Mouse (Mus musculus): ENCODE measurements around the gene Pds5b. TPM values are rescaled to one million over a fixed set of nuclear protein-coding genes. Genes with fewer than 3 reads are reported as not detected.
A peak's percentile ranks its signal among the peaks of the same experiment; 100 is the strongest.
"Not testable (repeated sequence)": the region's sequence is repeated elsewhere in the genome, so short reads cannot be mapped to it uniquely, and the experiment has no call there.

Pds5b gene
- 59.5 and 76.9 TPM in 2 replicates for total RNA-seq (2017)

DNA sequence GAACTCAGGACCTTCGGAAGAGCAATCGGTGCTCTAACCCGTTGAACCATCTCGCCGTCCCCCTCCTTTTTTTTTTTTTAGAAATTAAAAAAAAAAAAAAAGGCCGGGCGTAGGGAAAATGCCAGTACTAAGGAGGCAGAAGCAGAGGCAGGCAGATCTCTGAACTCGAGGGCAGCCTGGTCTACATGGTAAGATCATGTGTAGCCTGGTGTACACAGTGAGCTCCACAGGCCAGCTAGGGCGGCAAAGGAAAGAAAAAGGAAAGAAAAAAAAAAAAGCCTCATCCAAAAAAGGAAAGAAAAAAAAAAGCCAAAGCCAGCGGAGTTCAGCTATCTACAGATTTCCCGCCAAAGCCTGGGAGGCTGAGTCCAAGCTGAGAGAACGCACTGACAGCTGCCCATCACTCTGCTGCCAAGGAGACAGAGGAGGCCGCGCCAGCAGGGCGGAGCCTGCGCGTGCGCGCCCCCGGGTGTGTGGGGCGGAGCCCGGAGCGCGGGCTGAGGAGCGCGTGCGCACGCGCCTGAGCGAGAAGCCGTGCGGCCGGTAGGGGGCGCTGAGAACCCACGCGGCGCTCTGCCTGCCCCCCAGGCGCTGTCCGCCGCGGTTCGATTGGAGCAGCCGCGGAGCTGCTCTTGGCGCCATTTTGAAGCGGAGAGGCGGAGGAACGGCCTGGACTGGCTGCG lies at the start of gene Pds5b:
TSS of gene Pds5b (plus strand) at position 587 of the 683 bp plus-strand sequence.
- ATAC-seq (replicated peaks; ENCODE audit: low read depth, poor library complexity, severe bottlenecking): peak; percentile 89

- no peak for ATAC-seq (replicated peaks; ENCODE audit: low read depth, poor library complexity, severe bottlenecking)
These were observed 48.0 kb upstream of the Pds5b start for GRCm38 (mm10) chr5:150625528-150625927.

- no peak for ATAC-seq (replicated peaks; ENCODE audit: low read depth, poor library complexity, severe bottlenecking)
These were observed 44.3 kb upstream of the Pds5b start for GRCm38 (mm10) chr5:150629272-150629671.

DNA sequence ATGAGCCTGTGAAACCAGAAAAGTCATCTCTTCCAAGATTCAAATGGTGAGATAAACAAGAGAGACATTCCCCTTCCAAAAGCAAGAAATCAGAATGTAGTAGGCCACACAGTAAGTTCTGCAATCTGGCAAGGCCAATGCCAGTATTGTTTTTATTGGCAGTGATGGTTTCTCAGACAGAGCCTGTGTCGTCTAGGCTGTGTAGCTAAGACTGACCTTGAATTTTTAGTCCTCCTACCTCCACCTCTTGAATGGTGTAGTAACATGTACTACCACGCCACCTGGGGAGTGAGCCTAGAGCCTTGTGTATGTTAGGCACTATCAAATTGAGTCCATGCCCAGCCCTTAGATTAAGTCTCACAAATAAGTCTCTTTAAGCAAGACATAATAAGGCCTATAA lies 43.8 kb upstream of the Pds5b start:
- no peak for ATAC-seq (replicated peaks; ENCODE audit: low read depth, poor library complexity, severe bottlenecking)

DNA sequence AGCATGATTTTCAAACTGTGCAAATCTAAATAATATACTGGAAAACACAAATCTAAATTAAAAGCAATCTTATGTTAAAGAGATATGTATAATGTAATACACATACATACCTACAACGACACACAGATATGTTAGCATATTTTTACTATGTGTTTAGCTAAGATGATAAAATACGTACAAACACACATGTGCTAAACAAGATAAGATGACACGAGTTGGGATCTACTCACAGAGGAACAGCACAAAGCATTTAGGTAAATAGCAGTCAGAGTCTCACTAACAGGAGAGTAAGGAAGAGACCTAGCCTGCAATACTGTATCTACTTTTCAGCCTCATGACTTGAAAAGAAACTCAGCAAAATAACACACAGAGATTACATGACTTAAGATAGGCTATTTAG lies 32.1 kb upstream of the Pds5b start:
- no peak; the same call in 1 of the 2 replicates for ATAC-seq (replicated peaks; ENCODE audit: low read depth, poor library complexity, severe bottlenecking)

- ATAC-seq (replicated peaks; ENCODE audit: low read depth, poor library complexity, severe bottlenecking): not testable (repeated sequence)
These were observed 30.1 kb upstream of the Pds5b start for GRCm38 (mm10) chr5:150643390-150643789.

DNA sequence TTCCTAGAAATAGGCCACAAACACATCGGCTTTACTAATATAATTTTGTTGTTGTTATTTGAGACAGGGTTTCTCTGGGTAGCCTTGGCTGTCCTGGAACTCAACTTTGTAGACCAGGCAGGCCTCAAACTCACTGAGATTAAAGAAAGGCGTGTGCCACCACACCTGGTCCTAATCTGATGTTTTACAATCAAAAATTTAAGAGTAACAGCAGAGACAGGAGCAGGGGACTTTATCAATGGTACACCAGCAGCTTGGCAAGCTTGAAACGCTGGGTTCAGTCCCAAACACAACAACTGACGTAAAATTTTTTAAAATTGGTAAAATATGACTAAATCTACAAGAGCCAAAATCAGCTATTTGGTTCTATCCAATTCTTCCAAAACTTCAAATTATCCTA lies 28.6 kb upstream of the Pds5b start:
- ATAC-seq (replicated peaks; ENCODE audit: low read depth, poor library complexity, severe bottlenecking): no peak

GRCm38 (mm10) chr5:150652578-150652977 lies 21.0 kb upstream of the Pds5b start:
- no peak for ATAC-seq (replicated peaks; ENCODE audit: low read depth, poor library complexity, severe bottlenecking)

DNA sequence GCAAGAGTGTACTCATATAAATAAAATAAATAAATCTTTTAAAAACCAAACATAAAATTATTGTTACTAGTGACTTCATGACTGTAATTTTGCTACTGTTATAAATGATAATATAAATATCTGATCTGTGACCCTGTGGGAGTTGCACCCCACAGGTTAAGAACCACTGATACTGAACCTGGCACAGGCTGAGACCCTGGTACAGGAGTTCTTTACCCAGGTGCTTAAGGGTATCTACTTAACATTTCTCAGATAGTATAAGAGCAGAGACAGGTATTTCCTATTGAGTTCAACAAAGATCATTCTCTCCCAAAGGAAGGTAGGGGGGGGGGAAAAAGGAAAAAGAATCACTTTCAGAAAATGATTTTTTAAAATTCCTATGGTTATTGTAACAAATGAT lies 19.0 kb upstream of the Pds5b start:
- ATAC-seq (replicated peaks; ENCODE audit: low read depth, poor library complexity, severe bottlenecking): no peak

DNA sequence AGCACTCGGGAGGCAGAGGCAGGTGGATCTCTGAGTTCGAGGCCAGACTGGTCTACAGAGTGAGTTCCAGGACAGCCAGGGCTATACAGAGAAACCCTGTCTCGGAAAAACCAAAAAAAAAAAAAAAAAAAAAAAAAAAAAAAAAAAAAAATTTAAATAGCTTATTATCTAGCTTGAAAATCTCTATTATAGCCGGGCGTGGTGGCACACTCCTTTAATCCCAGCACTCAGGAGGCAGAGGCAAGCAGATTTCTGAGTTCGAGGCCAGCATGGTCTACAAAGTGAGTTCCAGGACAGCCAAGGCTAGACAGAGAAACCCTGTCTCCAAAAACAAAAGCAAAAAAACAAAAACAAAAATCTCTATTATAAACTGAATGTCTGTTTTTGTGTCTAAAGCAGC lies 14.1 kb upstream of the Pds5b start:
- not testable (repeated sequence) for ATAC-seq (replicated peaks; ENCODE audit: low read depth, poor library complexity, severe bottlenecking)

DNA sequence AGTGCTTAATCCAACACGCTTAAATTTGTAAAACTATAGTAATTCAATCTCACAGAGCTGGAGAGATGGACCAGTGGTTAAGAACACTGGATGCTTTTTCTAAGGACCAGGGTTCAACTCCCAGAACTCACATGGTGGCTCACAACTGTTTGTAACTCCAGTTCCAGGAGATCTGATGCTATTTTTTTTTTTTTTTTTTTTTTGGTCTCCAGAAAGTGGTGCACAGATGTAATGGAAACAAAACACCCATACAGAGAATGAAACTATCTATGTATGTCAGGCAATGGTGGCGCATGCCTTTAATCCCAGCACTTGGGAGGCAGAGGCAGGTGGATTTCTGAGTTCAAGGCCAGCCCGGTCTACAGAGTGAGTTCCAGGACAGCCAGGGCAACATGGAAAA lies 13.2 kb upstream of the Pds5b start:
- not testable (repeated sequence) for ATAC-seq (replicated peaks; ENCODE audit: low read depth, poor library complexity, severe bottlenecking)

- not testable (repeated sequence) for ATAC-seq (replicated peaks; ENCODE audit: low read depth, poor library complexity, severe bottlenecking)
These were observed 9.6 kb upstream of the Pds5b start for GRCm38 (mm10) chr5:150663926-150664325.

- peak; percentile 10; the same call in 1 of the 2 replicates for ATAC-seq (replicated peaks; ENCODE audit: low read depth, poor library complexity, severe bottlenecking)
These were observed 8.8 kb upstream of the Pds5b start for GRCm38 (mm10) chr5:150664794-150665131.

- ATAC-seq (replicated peaks; ENCODE audit: low read depth, poor library complexity, severe bottlenecking): peak; percentile 98
These were observed 8.2 kb upstream of the Pds5b start for GRCm38 (mm10) chr5:150665132-150665954.

DNA sequence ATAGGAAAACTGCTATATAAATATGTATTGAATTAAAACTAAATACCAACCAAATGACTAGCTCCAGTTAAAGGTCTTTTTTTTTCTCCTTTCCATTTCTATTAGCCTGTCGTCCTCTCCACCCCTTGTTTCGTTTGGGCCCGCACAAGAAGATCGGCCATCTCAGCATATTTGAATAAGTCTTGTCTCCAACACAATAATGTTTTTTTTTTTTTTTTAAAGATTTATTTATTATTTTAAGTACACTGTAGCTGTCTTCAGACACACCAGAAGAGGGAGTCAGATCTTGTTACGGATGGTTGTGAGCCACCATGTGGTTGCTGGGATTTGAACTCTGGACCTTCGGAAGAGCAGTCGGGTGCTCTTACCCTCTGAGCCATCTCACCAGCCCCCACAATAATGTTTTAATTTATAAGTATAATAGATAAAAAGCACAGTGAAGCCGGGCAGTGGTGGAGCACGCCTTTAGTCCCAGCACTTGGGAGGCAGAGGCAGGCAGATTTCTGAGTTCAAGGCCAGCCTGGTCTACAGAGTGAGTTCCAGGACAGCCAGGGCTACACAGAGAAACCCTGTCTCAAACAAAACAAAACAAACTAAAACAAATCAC lies 7.3 kb upstream of the Pds5b start, which contains the start of gene N4bp2l2:
TSS of gene N4bp2l2 (minus strand) at position 51 of the 607 bp plus-strand sequence.
- not testable (repeated sequence) for ATAC-seq (replicated peaks; ENCODE audit: low read depth, poor library complexity, severe bottlenecking)

GRCm38 (mm10) chr5:150668731-150669130 lies 4.8 kb upstream of the Pds5b start:
- no peak for ATAC-seq (replicated peaks; ENCODE audit: low read depth, poor library complexity, severe bottlenecking)

- no peak for ATAC-seq (replicated peaks; ENCODE audit: low read depth, poor library complexity, severe bottlenecking)
These were observed 1.2 kb upstream of the Pds5b start for GRCm38 (mm10) chr5:150672343-150672742.

DNA sequence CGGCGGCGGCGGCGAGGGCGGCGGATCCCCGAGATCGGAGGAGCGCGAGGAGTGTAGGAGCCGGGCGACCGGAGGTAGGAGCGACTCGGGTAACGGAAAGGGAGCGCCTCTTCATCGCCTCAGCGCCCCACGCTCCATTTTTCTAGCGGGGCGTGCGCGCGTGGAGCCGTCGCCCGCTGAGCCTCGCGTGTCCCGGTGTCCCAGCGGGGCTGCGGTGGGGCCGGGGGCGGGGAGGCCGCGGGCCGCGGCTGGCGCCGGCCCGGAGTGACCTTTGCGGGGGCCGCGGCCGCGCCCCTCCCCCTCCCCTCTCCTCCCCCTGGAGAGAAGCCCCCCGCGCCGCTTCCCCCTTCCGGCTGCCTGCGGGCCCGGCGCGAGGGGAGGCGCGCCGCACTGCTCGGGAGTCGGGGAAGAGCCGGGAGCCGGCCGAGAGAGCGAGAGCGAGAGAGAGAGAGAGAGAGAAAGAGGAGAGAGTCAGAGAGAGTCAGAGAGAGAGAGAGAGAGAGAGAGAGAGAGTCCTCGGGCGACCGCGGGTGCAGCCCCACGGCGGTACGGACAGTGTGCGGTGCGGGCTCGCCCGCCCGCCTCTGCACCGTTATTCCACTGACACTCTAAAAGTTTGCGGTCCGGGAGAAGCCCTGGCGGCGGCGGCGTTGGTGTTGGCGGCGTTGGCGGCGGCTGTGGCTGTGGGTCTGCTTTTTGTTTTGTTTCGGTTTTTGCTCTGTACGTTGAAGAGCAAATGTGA lies 512 bp downstream of the Pds5b start:
- peak; percentile 31 for ATAC-seq (replicated peaks; ENCODE audit: low read depth, poor library complexity, severe bottlenecking)

- ATAC-seq (replicated peaks; ENCODE audit: low read depth, poor library complexity, severe bottlenecking): no peak
These were observed 1.3 kb downstream of the Pds5b start for GRCm38 (mm10) chr5:150674866-150675265.

DNA sequence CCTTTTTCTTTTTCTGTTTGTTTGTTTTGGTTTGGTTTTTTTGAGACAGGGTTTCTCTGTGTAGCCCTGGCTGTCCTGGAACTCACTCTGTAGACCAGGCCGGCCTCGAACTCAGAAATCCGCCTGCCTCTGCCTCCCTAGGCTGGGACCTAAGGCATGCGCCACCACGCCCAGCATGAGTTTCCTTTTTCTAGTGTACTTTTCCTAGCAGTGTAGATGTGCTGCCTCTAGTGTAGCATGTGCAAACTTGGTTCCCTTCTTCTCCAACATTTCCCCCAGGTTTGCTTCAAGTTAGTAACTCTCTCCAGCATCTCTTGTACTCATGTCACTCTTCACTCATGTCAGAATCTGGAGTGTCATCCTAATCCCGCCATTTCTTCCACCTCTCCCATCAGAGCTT lies 9.3 kb downstream of the Pds5b start:
- not testable (repeated sequence) for ATAC-seq (replicated peaks; ENCODE audit: low read depth, poor library complexity, severe bottlenecking)
